Mouse (Mus musculus) mammary gland, adult 2 months (tissue): Measurements from ENCODE around the gene Slc2a9. TPM values are rescaled to one million over a fixed set of nuclear protein-coding genes. Genes with fewer than 3 reads are reported as not detected.

Experiments
- polyA plus RNA-seq: library from polyadenylated mRNA; depleted of rRNA; stranded (reverse); fragments of >200 nt; gene quantifications from 2 replicates; pipeline ENCODE4 v1.2.3, GENCODE M21; 2012; ENCODE audit warnings: low replicate concordance; rRNA removed

The Slc2a9 gene
- 3.0 and 3.4 TPM in 2 replicates for polyA plus RNA-seq

GRCm38 (mm10) chr5:38502992-38503391 lies at the start of gene Slc2a9:
Gene Slc2a9, minus strand, starts transcription at chr5:38503143.

GRCm38 (mm10) chr5:38318966-38319786 lies 183.8 kb downstream of the Slc2a9 start, which contains the start of gene Drd5:
Gene Drd5, plus strand, starts transcription at chr5:38319367.

Other genes starting within 250 kb of the Slc2a9 start
- 20.0 and 49.4 TPM in 2 replicates for gene Tmem128, start 243.0 kb downstream of the Slc2a9 start, polyA plus RNA-seq
- gene Otop1, start 227.2 kb downstream of the Slc2a9 start, polyA plus RNA-seq: 16.8 and 21.6 TPM in 2 replicates
- not detected in 2 replicates for gene Drd5, start 183.8 kb downstream of the Slc2a9 start, polyA plus RNA-seq
- gene Wdr1, start 60.1 kb upstream of the Slc2a9 start, polyA plus RNA-seq: 141 and 153 TPM in 2 replicates
- gene Zfp518b, start 181.7 kb upstream of the Slc2a9 start, polyA plus RNA-seq: 1.1 and 1.4 TPM in 2 replicates